Mouse (Mus musculus): ENCODE measurements at regions not wholly inside any gene's neighbourhood (a gene's known extent, or its start where the extent isn't known, plus 50 kb on each side); places are given as distances from the start of the nearest gene placed in this dataset.

- TF ChIP-seq CTCF (IDR thresholded peaks at IDR 0.05; ENCODE audit: low read depth) (no peak), EP300 (optimal IDR thresholded peaks at IDR 0.05) (no peak)
Observed at GRCm38 (mm10) chr16:25149186-25149585, 137.4 kb upstream of the Tprg start.
